Mouse (Mus musculus) G1E (cell line): ENCODE results near the gene Olfr434. TPM values are rescaled to one million over a fixed set of nuclear protein-coding genes. Genes with fewer than 3 reads are reported as not detected.
"Not testable (repeated sequence)": the region's sequence is repeated elsewhere in the genome, so short reads cannot be mapped to it uniquely, and the experiment has no call there.

Experiments used
- ATAC-seq: 2 replicates; pipeline ENCODE4 v1.8.0; 2016; ENCODE audit warnings: mild to moderate bottlenecking; ENCODE audit not compliant: insufficient number of reproducible peaks, poor library complexity, low FRiP score, severe bottlenecking; ENCODE audit errors: extremely low read depth
- DNase-seq: peaks from one replicate; pipeline ENCODE4 v3.0.0; 2012; ENCODE audit warnings: low spot score
- H3K27me3 ChIP-seq: 2 replicates; pipeline ENCODE4 v1.6.1; 2012; ENCODE audit warnings: mild to moderate bottlenecking, low read length, inconsistent platforms; ENCODE audit not compliant: insufficient read depth
- H3K36me3 ChIP-seq: replicated peaks from 2 replicates; pipeline ENCODE3; 2012; ENCODE audit warnings: mild to moderate bottlenecking, inconsistent platforms
- H3K4me1 ChIP-seq: 2 replicates; pipeline ENCODE4 v1.6.1; 2012; ENCODE audit warnings: low read depth, low read length, inconsistent platforms, mixed read lengths; ENCODE audit not compliant: insufficient read depth
- H3K4me3 ChIP-seq: 2 replicates; pipeline ENCODE4 v1.5.1; 2012; ENCODE audit warnings: low read depth, mild to moderate bottlenecking, inconsistent platforms, low read length, moderate library complexity, mixed read lengths
- H3K9me3 ChIP-seq: replicated peaks from 2 replicates; pipeline ENCODE4 v1.6.1; 2012; ENCODE audit warnings: inconsistent platforms
- CTCF ChIP-seq: IDR thresholded peaks from 2 replicates; pipeline ENCODE4 v1.5.1; 2012; ENCODE audit warnings: low read depth, low read length, inconsistent platforms, mixed read lengths
- GATA1 ChIP-seq: IDR thresholded peaks from 2 replicates; pipeline ENCODE4 v1.6.1; 2012; ENCODE audit warnings: borderline replicate concordance, low read length, inconsistent platforms, mixed read lengths
- GATA2 ChIP-seq: IDR thresholded peaks from 2 replicates; pipeline ENCODE4 v1.6.1; 2012; ENCODE audit warnings: low read depth, low read length, inconsistent platforms, borderline replicate concordance
- POLR2AphosphoS5 ChIP-seq: IDR thresholded peaks from 2 replicates; pipeline ENCODE4 v1.6.1; 2012; ENCODE audit warnings: low read depth, low read length, inconsistent platforms; ENCODE audit not compliant: insufficient replicate concordance
- TAL1 ChIP-seq: conservative IDR thresholded peaks from 2 replicates; pipeline ENCODE4 v1.6.1; 2012; ENCODE audit warnings: low read depth, low read length, inconsistent platforms, mixed read lengths
- polyA plus RNA-seq: library from polyadenylated mRNA; stranded (reverse); fragments of >175 nt; gene quantifications from 2 replicates; pipeline ENCODE4 v1.2.3, GENCODE M21; 2012
- total RNA-seq, 2 experiments: library from RNA; stranded (forward) in 1 of 2; stranded (reverse) in 1 of 2; fragments of 200-1000 nt in 1 of 2; fragments of >200 nt in 1 of 2; fragmentation: Nextera tagmentation in 1 of 2; gene quantifications; 2 replicates each; pipeline ENCODE4 v1.2.3; 2014 to 2017

Gene Olfr434
- total RNA-seq (2014; fragmentation: Nextera tagmentation) (not detected in 2 replicates), total RNA-seq (2017) (not detected in 2 replicates), polyA plus RNA-seq (not detected in 2 replicates)

DNA sequence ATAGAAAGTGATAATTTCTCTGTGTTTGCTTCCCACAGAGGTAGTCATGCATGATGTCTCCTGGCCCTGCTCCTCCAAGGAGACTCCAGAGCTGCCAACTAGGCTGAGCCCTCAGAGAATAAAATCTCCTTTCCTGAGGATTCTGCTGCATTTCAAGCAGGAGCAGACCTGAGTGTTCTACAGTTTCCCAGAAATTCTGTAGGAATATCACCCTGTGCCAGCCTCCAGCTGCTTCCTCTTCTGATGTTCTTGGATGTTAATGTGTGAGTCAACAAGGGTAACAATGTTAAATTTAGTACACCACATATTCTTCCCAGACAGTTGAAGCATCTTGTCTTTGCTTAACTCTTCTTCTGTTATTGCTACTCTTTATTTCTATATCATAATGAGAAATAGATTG, at the start of gene Olfr434:
Olfr434 (plus strand) TSS at position 149 of the 400 bp plus-strand sequence.
- H3K4me3 ChIP-seq, H3K4me1 ChIP-seq, ATAC-seq, H3K9me3 ChIP-seq, H3K27me3 ChIP-seq, H3K36me3 ChIP-seq, DNase-seq: not testable (repeated sequence)

DNA sequence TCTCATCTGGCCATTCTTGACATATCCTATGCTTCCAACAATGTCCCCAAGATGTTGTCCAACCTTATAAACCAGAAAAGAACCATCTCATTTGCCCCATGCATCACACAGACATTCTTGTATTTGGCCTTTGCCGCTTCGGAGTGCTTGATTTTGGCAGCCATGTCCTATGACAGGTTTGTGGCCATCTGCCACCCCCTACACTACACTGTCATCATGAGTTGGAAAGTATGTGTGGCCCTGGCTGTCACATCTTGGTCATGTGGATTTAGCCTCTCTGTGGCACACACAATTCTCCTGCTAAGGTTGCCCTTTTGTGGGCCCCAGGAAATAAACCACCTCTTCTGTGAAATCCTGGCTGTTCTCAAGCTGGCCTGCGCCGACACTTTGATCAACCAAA, 45.6 kb upstream of the Olfr434 start:
- H3K27me3 ChIP-seq, result no peaks in the 10 kb centered on the region
- no peak for DNase-seq
- no peak for TF ChIP-seq POLR2AphosphoS5
- TF ChIP-seq GATA2, result no peak
- no peak for TF ChIP-seq TAL1
- no peak for TF ChIP-seq GATA1
- no peak for TF ChIP-seq CTCF
- H3K4me1 ChIP-seq, result no peaks in the 10 kb centered on the region
- no peak overlapping the region for H3K4me3 ChIP-seq
- H3K9me3 ChIP-seq, result no peaks in the 10 kb centered on the region
- no peak for ATAC-seq
- no peaks in the 10 kb centered on the region for H3K36me3 ChIP-seq

DNA sequence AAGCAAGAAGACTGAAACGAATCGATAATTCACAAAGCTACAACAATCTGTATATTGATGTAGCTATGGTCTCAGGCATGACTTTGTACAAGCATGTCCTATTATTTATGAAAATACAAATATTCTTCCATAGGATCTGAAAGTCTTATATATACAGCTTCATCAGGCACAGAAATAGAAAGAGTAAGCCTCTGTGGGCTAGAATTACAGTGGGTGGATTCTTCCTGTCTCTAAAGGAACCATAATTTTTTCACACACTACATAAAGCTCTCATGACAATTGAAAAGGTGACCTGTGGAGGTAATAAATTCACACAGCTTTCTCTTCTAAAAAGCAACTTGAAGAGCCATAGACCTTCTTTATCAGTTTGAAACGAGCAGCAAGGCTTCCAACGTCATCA, 41.0 kb upstream of the Olfr434 start, which contains the start of gene Olfr13:
Olfr13 (plus strand) TSS at position 301 of the 400 bp plus-strand sequence.
- TF ChIP-seq POLR2AphosphoS5, result no peak
- TF ChIP-seq GATA1, result no peak
- TF ChIP-seq TAL1, result no peak
- TF ChIP-seq CTCF, result no peak
- TF ChIP-seq GATA2, result no peak
- ATAC-seq (no peak), DNase-seq (no peak)
- Histone ChIP-seq H3K9me3 (no peaks in the 10 kb centered on the region), H3K27me3 (no peaks in the 10 kb centered on the region), H3K36me3 (no peaks in the 10 kb centered on the region), H3K4me1 (no peaks in the 10 kb centered on the region), H3K4me3 (no peak within 1 kb of the TSS)

DNA sequence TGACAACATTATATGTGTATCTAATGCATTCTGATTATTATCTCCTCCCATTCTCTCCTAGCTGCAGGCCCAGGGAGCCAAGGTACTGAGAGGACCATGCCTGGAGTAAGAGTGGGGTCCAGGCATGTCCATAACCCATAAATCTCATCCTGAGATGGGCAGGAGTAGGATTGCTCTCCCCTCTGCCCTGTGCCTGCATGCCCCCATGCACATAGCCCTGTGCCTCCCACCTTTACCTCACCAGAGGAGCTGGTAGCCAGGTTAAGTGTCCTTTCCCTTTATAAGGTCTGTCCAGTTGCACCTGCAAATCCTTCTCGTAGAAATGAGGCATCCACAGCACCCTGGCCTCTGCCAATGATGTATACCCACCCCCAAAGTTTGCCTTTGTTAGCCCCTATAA, 34.7 kb upstream of the Olfr434 start:
- ATAC-seq, result no peak
- Histone ChIP-seq H3K9me3 (no peaks in the 10 kb centered on the region), H3K4me1 (no peaks in the 10 kb centered on the region), H3K27me3 (0 out of 2 replicates have a peak, but pooled peaks cover 2% of the 10 kb centered on the region), H3K4me3 (no peak overlapping the region), H3K36me3 (no peaks in the 10 kb centered on the region)
- TF ChIP-seq TAL1 (no peak), GATA2 (no peak), CTCF (no peak), POLR2AphosphoS5 (no peak), GATA1 (no peak)
- no peak for DNase-seq

- no peak for ATAC-seq
- no peaks in the 10 kb centered on the region for H3K36me3 ChIP-seq
These were observed 34.0 kb upstream of the Olfr434 start for GRCm38 (mm10) chr6:43178584-43179501.

GRCm38 (mm10) chr6:43190986-43191385, 21.8 kb upstream of the Olfr434 start:
- DNase-seq (no peak), ATAC-seq (no peak)
- H3K36me3 ChIP-seq, result no peaks in the 10 kb centered on the region
- H3K9me3 ChIP-seq, result no peaks in the 10 kb centered on the region
- no peaks in the 10 kb centered on the region for H3K4me1 ChIP-seq
- H3K27me3 ChIP-seq, result no peaks in the 10 kb centered on the region
- no peak overlapping the region for H3K4me3 ChIP-seq
- TF ChIP-seq GATA2, result no peak
- TF ChIP-seq GATA1, result no peak
- TF ChIP-seq POLR2AphosphoS5, result no peak
- TF ChIP-seq TAL1, result no peak
- no peak for TF ChIP-seq CTCF

More at GRCm38 (mm10) chr6:43178584-43179501, 34.0 kb upstream of the Olfr434 start:
- no peaks in the 10 kb centered on the region for H3K9me3 ChIP-seq
- H3K27me3 ChIP-seq, result 0 out of 2 replicates have a peak, but pooled peaks cover 2% of the 10 kb centered on the region
- TF ChIP-seq POLR2AphosphoS5 (no peak), GATA1 (no peak), GATA2 (no peak), TAL1 (no peak), CTCF (no peak)
- no peaks in the 10 kb centered on the region for H3K4me1 ChIP-seq
- DNase-seq, result no peak
- no peak overlapping the region for H3K4me3 ChIP-seq
